Mouse (Mus musculus) ES-E14 (cell line): Measurements from ENCODE around the gene Csnk2b.

Source experiments
- CHD2 ChIP-seq: IDR thresholded peaks from 2 replicates; pipeline ENCODE4 v1.6.1; 2014; ENCODE audit warnings: mild to moderate bottlenecking, low read depth, low read length, inconsistent platforms
- MAFK ChIP-seq: IDR thresholded peaks from 2 replicates; pipeline ENCODE4 v1.6.1; 2014; ENCODE audit warnings: mild to moderate bottlenecking, low read depth, low read length, inconsistent platforms; ENCODE audit not compliant: insufficient read depth

GRCm38 (mm10) chr17:35164218-35164567 is 42.3 kb upstream of the Csnk2b start:
- TF ChIP-seq CHD2 (no peak), MAFK (no peak)
